Mouse (Mus musculus) embryonic stem cell, embryonic (primary cell): ENCODE measurements around the gene Ppt2.

ENCODE experiments used
- CTCF ChIA-PET, 4 experiments: fragments of 300-600 bp in 2 of 4; fragments of 350-600 bp in 2 of 4; sonication (Branson Sonifier 250); formaldehyde crosslinking; loops; one replicate each; lab custom pipeline; 2022; ENCODE audit warnings: inconsistent platforms in 2 of 4; lab: Charles Lee
- POLR2A ChIA-PET, 4 experiments: fragments of 300-600 bp in 2 of 4; fragments of 350-600 bp in 2 of 4; sonication (Branson Sonifier 250); formaldehyde crosslinking; loops; one replicate each; lab custom pipeline; 2022; ENCODE audit warnings: antibody characterized with exemption in 4 of 4, inconsistent platforms in 1 of 4; lab: Charles Lee

The Ppt2 gene

GRCm38 (mm10) chr17:34627943-34628643, at the start of gene Ppt2:
Gene Ppt2, minus strand, starts transcription at chr17:34628510.
- ChIA-PET POLR2A (interaction anchor here in 3 of 4 experiments (0.6 to 3.1 kb wide), 7 partner anchors 16 to 325 kb away, joined by 3 to 11 read pairs (median 7); partner anchors contain the start of genes Fkbpl (in 2 of the 3), Agpat1 (in 1 of the 3), Atf6b (in 1 of the 3) and Rnf5 (in 1 of the 3)), CTCF (interaction anchor here in 3 of 4 experiments (0.6 to 1.9 kb wide), 3 partner anchors 9 to 188 kb away, joined by 3 to 7 read pairs (median 6); no protein-coding TSS in a partner anchor)

DNA sequence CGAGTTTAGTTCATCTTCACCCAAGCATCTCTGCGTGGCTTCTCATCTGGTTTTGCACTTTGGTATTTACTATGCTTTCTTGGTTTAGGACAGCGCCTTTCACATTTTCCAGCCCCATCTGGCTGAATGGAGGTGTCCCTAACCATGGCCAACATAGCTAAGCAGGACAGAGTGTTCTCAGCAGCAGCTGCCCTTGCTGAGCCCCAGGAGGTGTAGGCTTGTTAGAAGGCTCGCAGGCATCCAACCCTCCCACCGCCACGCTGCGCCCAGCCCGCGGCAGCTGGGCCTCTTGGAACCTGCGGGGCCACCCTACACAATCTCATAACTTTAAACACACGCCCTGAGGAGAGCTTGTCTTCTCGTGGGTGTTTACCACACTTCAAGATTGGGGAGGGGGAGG, 48.4 kb upstream of the Ppt2 start:
- CTCF ChIA-PET, result interaction anchor here in 1 of 4 experiments (0.5 kb wide), 1 partner anchor 73 kb away, joined by 3 read pairs; the partner anchor contains the start of gene Rnf5
- POLR2A ChIA-PET, result interaction anchor here in 2 of 4 experiments (0.6 to 1.0 kb wide), 2 partner anchors 70 to 276 kb away, joined by 3 to 4 read pairs; no protein-coding TSS in a partner anchor

GRCm38 (mm10) chr17:34676093-34676460, 47.8 kb upstream of the Ppt2 start:
- CTCF ChIA-PET, result interaction anchor here in 1 of 4 experiments (0.5 kb wide), 1 partner anchor 72 kb away, joined by 3 read pairs; the partner anchor contains the start of gene Rnf5
- POLR2A ChIA-PET, result interaction anchor here in 1 of 4 experiments (0.6 kb wide), 1 partner anchor 276 kb away, joined by 3 read pairs; no protein-coding TSS in a partner anchor

DNA sequence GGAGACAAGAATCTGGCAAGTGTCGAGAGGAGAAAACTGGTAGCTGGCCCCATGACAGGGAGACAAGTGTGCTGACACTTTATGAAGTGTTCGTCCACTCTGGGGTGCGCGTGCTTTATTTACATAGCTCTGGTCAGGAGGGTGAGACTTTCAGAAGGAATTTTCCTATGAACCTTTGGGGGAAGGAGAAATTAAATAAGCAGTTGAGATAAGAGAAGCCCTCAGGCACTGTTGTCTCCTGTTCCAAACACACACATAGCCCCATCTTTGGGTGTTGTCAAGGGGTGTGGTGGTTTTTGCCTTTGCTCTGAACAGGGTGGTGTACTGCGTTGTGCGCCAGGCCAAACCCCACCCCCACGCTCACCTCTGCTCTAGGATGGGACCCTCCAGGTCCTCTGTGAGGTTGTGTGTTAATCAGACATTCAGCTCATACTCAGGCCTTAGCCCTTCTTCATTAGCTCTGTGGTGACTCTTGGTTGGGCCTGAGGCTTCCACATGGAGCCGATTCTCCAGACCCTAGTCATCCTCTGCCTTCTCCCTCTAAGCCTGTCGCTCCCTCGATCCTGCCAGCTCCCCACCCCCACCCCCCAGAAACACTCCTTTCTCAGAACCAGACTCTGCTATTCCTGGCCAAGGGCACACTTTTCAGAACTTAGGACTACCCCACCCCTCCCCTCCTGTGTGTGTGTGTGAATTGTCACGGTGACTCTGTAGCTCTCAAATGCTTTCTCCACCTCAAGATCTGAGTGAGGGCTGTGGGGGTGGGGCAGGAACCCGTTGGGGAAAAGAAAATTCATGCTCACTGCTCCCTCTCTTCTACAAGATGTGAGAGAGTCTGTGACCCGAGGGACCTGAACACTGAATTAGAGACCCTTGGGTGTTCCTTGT, 47.1 kb upstream of the Ppt2 start:
- POLR2A ChIA-PET, result interaction anchor here in 3 of 4 experiments (0.6 to 0.7 kb wide), 4 partner anchors 10 to 1843 kb away, joined by 3 to 4 read pairs (median 3); no protein-coding TSS in a partner anchor
- CTCF ChIA-PET, result no interaction called here

DNA sequence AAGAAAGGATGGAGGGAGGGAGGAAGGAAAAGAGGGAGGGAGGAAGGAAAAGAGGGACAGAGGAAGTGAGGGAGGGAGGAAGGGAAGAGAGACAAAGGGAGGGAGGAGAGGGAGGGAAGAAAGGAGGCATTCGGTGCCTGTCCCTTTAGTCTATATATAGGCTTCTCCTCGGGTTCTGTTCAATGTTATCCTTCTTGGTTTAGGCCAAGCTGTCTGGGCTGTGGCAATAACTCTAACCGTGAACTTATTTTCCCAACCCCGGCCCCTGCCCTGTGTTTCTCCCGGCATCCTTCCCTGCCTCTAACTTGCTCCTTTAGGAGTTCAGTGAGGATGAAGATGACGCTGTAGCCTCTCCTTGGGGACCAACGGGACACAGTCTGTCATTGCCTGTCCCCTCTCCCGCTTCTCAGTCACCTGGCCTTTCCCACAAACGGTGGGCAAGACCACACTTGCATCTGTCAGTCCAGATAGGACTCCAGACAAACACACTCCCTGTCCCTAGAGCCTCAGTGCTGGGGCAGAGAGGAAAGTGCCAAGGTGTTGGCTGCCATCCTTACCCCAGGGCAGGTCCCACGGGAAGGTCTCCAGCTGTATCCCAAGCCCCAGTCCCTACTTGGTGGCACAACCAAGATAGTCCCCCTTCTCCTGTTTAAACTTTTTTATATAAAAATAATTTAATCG, 46.4 kb upstream of the Ppt2 start:
- ChIA-PET CTCF (no interaction called here), POLR2A (interaction anchor here in 3 of 4 experiments (0.6 to 0.7 kb wide), 3 partner anchors 11 to 1844 kb away, joined by 3 to 4 read pairs (median 3); no protein-coding TSS in a partner anchor)

DNA sequence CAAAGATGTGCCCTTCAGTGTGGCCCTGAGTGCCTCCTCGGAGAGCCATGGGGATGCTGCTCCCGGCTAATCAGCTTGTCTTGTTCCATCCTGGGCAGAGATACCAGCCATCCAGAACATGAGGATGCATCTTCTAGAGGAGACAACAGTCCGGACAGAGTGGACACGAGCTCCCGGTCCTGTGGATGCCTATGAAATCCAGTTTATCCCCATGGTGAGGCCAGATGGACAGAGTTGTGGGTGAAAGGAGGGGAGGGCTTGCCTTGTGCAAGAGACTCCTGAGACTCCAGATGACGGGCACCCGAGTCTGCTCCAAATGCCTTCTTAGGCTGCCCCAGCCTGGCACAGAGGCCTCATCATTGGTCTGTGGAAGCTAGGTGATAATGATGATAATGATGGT, 44.8 kb upstream of the Ppt2 start:
- ChIA-PET POLR2A (interaction anchor here in 1 of 4 experiments (0.6 kb wide), 1 partner anchor 855 kb away, joined by 3 read pairs; no protein-coding TSS in a partner anchor), CTCF (interaction anchor here in 2 of 4 experiments (0.5 to 0.7 kb wide), 2 partner anchors 22 to 538 kb away, joined by 3 to 4 read pairs; no protein-coding TSS in a partner anchor)

GRCm38 (mm10) chr17:34672246-34672792, 44.0 kb upstream of the Ppt2 start:
- CTCF ChIA-PET, result interaction anchor here in 1 of 4 experiments (1.1 kb wide), 1 partner anchor 26 kb away, joined by 4 read pairs; the partner anchor contains the start of gene Atf6b
- POLR2A ChIA-PET, result interaction anchor here in 3 of 4 experiments (0.7 to 4.7 kb wide), 3 partner anchors 8 to 12 kb away, joined by 3 to 17 read pairs (median 4); no protein-coding TSS in a partner anchor

DNA sequence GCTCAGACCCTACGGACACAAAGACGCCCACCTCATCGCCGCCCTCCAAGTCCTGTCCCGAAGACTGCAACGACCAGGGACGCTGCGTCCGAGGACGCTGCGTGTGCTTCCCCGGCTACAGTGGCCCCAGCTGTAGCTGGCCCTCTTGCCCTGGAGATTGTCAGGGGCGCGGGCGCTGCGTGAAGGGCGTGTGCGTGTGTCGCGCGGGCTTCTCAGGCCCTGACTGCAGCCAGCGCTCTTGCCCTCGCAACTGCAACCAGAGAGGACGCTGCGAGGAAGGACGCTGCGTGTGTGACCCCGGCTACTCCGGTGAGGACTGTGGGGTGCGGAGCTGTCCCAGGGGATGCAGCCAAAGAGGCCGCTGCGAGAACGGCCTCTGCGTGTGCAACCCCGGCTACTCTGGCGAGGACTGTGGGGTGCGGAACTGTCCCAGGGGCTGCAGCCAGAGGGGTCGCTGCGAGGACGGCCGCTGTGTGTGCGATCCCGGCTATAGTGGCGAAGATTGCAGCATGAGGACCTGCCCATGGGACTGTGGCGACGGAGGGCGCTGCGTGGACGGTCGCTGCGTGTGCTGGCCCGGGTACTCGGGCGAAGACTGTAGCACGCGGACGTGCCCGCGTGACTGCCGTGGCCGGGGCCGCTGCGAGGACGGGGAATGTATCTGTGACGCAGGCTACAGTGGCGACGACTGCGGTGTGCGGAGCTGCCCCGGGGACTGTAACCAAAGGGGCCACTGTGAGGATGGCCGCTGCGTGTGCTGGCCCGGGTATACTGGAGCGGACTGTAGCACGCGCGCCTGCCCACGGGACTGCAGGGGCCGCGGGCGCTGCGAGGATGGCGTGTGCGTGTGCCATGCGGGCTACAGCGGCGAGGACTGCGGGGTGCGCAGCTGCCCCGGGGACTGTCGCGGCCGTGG, 43.1 kb upstream of the Ppt2 start:
- POLR2A ChIA-PET, result interaction anchor here in 3 of 4 experiments (1.0 to 4.7 kb wide), 4 partner anchors 8 to 24 kb away, joined by 3 to 17 read pairs (median 6); partner anchors contain the start of gene Atf6b (in 1 of the 3)
- CTCF ChIA-PET, result interaction anchor here in 3 of 4 experiments (0.7 to 1.1 kb wide), 3 partner anchors 18 to 116 kb away, joined by 3 to 4 read pairs (median 3); partner anchors contain the start of gene Atf6b (in 1 of the 3)

DNA sequence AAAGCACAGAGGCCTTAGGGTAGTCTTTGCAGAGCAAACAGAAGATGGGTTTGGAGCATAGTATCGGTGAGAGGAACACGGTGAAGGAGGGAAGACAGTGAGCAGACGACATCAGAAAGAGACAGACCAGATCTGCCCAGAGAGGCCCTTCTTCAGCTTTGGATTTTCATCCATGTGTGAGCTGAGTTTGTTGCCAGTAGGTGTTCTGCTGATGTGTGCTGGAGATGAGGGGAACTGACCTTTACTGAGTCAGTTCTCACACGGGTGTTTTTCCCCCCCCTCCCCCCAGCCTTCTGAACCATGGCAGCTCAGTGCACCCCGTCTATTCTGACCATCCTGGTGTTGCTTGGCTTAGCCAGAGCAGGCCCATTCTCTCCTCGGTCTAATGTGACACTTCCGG, 41.9 kb upstream of the Ppt2 start, which contains the start of gene Tnxb:
Tnxb (plus strand) TSS at position 301 of the 400 bp plus-strand sequence.
- ChIA-PET CTCF (interaction anchor here in 3 of 4 experiments (0.6 to 0.8 kb wide), 5 partner anchors 87 to 591 kb away, joined by 3 to 6 read pairs (median 4); no protein-coding TSS in a partner anchor), POLR2A (interaction anchor here in 2 of 4 experiments (0.8 to 4.7 kb wide), 5 partner anchors 9 to 38 kb away, joined by 3 to 17 read pairs (median 4); partner anchors contain the start of gene Atf6b (in 1 of the 2))

- POLR2A ChIA-PET, result interaction anchor here in 3 of 4 experiments (0.7 to 1.3 kb wide), 4 partner anchors 9 to 102 kb away, joined by 3 read pairs; partner anchors contain the start of gene Atf6b (in 1 of the 3)
- CTCF ChIA-PET, result no interaction called here
Measured at GRCm38 (mm10) chr17:34664472-34664871, 36.2 kb upstream of the Ppt2 start.

DNA sequence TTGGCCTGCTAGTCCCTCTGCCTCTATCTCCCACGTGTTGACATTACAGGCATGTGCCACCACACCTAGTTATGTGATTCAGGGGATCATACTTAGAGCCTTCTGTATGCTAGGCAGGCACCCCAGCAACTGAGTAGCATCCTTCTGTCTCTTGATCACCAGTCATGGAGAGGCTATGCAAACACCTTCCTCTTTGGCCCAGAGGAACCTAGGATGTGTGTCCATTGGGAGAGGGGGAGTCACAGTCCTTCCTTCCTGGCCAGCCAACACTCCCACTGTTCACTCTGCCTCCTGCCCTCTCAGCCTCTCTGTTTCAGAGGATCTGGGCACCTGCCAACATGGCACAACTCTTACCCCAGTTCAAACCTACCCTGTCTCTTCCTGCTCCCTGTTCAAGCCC, 35.2 kb upstream of the Ppt2 start:
- CTCF ChIA-PET, result no interaction called here
- POLR2A ChIA-PET, result no interaction called here

GRCm38 (mm10) chr17:34662978-34663377, 34.7 kb upstream of the Ppt2 start:
- ChIA-PET CTCF (no interaction called here), POLR2A (no interaction called here)

DNA sequence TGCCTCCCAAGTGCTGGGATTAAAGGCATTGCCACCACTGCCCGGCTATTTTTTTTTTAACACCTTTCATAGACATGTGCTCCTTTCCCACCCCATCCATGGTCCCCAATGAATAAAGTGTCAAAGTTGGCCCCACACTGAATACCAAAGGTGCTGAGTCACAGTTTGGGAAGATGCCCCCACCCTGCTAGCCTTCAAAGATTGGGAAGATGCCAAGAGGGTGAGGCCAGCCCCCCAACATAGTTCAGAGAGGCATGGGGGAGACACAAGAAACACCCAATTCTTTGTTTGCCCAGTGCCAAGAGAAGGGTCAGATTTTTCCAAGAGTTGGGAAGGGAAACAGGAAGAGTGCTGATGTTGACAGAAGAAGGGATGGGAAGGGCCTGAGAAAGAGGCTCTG, 34.2 kb upstream of the Ppt2 start:
- CTCF ChIA-PET, result no interaction called here

GRCm38 (mm10) chr17:34661121-34661591, 32.8 kb upstream of the Ppt2 start:
- POLR2A ChIA-PET, result interaction anchor here in 3 of 4 experiments (0.5 to 2.7 kb wide), 5 partner anchors 9 to 58 kb away, joined by 3 to 17 read pairs (median 4); partner anchors contain the start of gene Tnxb (in 1 of the 3)
- CTCF ChIA-PET, result interaction anchor here in 2 of 4 experiments (0.8 to 2.2 kb wide), 3 partner anchors 10 to 42 kb away, joined by 4 to 10 read pairs (median 5); partner anchors contain the start of gene Atf6b (in 1 of the 2)

More for the DNA sequence above, 34.2 kb upstream of the Ppt2 start:
- POLR2A ChIA-PET, result no interaction called here

- CTCF ChIA-PET, result interaction anchor here in 2 of 4 experiments (0.8 to 2.2 kb wide), 3 partner anchors 9 to 41 kb away, joined by 4 to 10 read pairs (median 5); partner anchors contain the start of gene Atf6b (in 1 of the 2)
Measured at GRCm38 (mm10) chr17:34660259-34660820, 32.0 kb upstream of the Ppt2 start.

More at GRCm38 (mm10) chr17:34660259-34660820, 32.0 kb upstream of the Ppt2 start:
- POLR2A ChIA-PET, result interaction anchor here (0.5 to 2.7 kb wide), 7 partner anchors 9 to 58 kb away, joined by 3 to 17 read pairs (median 3); partner anchors contain the start of genes Atf6b (in 1 of the 4) and Tnxb (in 1 of the 4)
